Mouse (Mus musculus): Measurements from ENCODE around the gene Gm44790.
A peak's percentile ranks its signal among the peaks of the same experiment; 100 is the strongest.
"Not testable (repeated sequence)": the region's sequence is repeated elsewhere in the genome, so short reads cannot be mapped to it uniquely, and the experiment has no call there.

Gene Gm44790

DNA sequence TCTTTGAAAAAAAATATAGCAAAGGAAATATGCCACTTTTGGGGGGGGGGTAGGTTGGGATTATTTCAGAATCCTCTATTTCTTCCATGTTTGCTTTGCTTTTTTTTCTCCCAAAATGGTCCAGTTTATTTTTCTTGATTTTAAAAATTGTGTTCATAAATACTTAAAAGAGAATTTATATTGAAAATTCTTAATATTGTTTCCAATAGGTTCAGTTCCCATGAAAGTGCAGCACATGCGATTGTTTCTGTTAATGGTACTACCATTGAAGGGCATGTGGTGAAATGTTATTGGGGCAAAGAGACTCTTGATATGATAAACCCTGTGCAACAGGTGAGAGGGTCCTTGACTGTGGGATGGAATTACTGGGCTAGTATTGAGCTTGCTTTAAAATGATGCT is at the start of gene Gm44790:
Gene Gm44790 (plus strand): TSS at position 301 of the 400 bp plus-strand sequence.
- DNase-seq: no peak

DNA sequence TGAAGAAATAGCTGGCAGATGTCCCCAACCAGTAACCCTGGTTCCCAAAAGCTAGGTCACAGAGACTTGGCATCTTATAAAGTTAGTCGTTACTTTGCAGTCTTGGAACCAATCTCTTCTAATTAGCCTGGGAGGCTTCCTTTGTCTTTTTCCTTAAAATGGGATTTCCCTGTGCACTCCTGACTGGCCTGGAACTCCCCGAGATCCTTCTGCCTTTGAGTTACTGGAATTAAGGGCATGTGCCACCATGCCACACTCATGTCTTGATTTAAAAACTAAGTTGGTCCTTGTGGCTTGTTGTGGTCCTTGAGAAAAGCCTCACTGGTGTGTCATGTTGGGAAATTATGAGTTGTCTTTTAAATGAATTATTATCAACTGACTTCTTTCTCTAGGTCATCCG is 48.1 kb upstream of the Gm44790 start:
- no peak for DNase-seq

DNA sequence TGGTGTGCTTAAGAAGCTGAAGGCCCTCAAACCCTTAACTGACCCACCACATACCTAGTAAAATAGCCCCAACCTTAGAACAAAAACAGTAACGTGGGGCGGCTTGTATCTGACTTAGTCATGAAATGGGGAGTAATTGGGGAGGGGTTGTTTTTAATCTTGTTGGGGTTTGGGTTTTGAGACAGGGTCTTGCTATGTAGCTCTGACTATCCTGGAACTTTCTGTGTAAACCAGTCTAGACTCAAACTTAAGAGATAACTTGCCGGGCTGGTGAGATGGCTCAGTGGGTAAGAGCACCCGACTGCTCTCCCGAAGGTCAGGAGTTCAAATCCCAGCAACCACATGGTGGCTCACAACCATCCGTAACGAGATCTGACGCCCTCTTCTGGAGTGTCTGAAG is 46.3 kb upstream of the Gm44790 start:
- not testable (repeated sequence) for DNase-seq

DNA sequence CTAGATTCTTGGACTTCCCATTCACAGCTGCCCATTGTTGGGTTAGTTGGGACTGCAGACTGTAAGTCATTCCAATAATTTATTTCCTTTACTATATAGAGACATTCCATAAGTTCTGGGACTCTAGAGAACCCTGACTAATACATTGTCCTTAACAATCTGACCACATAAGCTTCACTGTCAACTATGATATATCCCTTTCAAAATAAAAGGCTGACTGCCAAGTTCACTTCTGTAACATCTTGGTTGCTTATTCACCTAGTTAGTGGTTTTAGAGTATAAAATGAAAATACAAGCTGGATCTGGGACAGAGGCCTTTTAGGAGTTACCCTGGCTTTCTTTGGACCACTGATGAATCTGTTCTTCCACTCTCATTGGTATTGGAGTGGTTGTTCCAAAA is 43.9 kb upstream of the Gm44790 start:
- no peak for DNase-seq

DNA sequence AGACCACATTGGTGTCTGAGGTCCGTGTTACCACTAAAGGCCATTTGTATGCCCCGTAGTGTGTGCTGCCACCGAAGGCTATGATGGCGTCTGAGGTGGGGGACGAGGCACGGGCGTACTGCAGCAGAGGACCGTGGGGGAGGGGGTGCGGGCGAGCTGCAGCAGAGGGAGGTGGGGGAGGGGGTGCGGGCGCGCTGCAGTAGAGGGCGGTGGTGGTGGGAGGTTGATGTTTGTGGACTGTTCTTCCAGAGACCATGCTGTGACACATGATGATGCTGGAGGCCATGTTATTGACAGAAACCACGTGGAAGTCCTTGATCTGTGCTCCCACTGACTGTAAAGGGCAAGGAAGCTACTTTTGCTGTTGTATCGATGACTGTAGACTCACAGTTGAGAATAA is 43.1 kb upstream of the Gm44790 start:
- peak; percentile 9 for DNase-seq

DNA sequence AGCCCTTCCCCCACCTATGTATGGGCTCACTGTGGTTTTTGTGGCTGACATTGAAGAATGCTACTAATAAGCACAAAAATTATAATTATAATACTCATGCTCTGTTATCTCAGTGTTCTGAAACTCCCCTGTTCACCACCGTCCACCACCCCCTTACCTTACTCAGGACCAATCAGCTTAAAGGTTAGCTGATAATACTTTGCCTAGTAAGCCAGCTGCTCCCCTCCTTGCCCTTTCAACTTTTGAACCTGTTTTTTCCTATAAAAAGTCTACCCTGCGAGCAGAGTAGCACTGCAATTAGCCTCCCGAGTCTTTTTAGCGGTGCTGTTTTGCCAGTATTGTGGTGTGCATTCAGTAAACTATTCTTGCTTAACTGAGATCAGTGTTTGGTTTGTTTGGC is 41.8 kb upstream of the Gm44790 start:
- no peak for DNase-seq

DNA sequence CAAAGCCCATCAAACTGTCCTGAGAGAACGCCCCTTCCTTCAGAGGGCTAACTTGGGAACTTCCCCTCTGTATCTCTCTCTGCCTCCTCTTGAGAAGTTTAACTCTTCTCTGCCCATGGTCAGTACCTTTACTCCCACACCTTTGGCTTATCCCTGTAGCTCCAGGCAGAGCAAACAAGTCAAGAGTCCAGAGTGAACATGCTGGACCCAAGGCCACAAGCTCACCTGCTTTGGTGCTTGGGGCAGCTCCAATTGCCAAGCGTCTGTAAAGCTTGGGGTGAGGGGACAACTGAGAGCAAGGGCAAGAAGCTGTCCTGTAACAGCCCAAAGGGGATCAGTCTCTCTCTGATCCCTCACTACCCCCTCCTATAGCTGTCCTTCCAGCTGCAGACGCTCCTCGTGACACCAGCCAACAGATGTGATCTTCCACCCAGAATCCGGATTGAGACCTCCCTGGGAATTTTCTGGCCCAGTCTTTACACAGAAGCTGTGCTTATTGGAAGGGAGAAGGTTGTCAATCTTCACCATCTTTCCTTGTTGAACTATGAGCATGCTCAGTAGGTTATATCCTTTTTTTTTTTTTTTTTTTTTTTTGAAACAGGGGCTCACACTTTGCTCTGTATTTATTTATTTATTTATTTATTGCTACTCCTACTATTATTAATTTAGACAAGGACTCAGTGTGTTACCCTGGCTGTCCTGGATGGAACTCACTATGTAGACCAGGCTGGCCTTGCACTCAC is 40.9 kb upstream of the Gm44790 start:
- no peak for DNase-seq

DNA sequence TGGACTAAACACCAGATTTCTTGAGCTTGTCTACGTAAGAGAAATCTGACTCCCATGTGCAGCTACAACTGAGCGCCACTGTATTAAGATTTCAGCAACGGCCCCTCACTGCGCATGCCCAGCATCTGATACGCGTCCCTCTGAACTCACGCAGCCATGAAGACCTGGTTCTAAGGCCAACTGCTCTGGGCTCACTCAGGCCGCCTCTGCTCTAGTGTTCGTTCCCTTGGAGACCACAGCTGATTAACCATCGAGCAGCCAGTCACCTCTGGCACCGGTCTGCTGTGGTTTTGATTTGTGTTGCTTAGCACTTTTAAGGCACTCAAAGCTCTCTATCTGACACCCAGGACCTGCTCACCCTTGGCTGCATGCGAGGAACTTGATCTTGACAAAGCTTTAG is 39.1 kb upstream of the Gm44790 start:
- DNase-seq: no peak

DNA sequence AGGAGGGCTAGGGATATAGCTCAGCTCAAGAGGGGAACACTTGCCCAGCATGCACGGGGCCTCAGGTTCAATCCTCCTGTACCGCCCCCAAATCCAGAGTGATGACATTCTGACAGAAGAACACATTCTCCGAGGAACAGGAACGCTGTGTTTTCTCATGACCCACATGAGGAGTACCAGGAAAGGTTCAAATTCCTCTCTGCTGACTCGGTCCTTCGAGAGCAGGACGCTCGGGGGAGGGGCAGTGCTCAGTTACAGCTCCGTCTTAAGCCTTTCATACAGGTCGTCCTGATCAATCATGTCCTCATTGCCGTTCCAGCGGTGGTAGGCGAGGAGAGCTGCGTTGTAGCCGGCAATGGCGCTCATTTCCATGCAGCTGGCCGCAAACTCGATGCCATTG is 38.0 kb upstream of the Gm44790 start:
- DNase-seq: no peak

DNA sequence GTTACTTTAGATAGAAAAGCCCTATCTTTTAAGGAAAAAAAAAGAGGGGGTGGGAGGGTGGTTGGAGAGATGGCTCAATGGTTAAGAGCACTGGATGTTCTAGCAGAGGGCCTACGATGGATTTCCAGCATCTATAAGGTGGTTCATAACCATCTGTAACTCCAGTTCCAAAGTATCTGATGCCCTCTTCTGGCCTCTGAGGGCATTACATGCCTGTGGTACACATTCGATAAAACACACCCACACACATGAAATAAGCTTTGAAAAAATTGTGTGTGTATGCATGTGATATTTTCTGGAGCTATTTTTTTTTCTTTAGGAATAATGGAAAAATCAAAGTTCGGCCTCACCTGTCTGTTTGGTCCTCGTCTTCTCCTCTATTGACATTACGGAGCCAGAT is 35.1 kb upstream of the Gm44790 start:
- DNase-seq: peak; percentile 25

DNA sequence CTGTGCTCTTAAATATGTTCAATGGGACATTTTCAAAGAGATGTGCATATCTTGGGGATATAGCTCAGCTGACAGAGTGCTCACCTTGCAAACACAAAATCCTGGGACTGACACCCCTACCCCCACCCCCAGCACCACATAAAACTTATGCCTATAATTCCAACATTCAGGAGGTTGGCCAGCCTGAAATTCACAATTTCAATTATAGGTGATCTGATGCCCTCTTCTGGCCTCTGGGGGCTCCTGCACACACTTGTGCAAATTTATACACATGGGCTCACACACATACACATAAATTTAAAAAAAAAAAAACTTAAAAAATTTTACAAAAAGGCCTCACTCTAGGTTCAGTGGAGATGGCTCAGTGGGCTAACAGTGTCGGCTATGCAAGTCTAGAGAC is 33.3 kb upstream of the Gm44790 start:
- DNase-seq: no peak

DNA sequence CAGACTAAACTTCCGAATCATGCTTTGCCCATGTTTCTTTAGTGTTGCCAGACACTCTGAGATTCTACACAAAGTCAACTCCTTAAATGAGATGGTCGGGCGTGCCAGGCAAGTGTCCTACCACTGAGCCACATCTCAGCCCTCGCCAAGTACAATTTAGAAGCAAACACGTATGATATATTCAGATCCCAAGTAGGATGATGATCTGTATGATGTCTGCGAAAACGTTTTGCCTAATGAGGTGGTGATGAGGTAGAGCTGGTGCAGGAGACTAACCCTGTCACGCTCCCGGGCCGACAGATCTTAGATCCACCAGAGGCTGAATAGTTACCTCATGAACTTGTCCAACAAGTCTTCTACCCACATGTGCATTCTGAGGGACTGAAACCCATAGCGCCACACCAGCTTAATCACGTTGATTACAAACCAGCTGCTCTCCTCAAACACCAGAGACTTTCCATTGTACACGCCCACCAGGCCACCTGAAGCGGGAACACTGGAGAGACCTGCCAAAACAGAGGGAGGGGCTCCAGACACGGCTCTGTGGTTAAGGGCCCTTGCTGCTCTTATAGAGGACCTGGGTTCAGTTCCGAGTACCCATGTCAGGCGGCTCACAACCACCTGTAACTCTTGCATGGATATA is 32.3 kb upstream of the Gm44790 start:
- DNase-seq: no peak

DNA sequence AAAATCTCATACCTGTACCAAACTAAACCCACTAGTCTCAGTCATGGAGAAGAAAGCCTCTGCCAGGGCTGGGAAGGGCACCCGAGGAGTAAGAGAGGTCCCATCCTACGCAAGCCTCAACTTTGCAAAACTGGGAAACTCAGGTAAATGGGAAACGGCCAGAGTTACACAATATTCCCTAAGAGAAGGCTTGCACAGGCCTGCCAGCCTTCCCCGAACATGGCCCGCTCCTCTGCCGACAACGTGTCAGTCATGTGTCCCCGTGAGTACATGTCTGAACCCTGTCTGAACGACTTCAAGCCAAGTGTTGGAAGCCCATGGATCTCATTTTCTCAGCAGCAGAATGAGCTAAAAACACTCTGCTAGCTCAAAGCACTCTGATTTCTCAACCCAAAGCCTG is 31.4 kb upstream of the Gm44790 start:
- no peak for DNase-seq

DNA sequence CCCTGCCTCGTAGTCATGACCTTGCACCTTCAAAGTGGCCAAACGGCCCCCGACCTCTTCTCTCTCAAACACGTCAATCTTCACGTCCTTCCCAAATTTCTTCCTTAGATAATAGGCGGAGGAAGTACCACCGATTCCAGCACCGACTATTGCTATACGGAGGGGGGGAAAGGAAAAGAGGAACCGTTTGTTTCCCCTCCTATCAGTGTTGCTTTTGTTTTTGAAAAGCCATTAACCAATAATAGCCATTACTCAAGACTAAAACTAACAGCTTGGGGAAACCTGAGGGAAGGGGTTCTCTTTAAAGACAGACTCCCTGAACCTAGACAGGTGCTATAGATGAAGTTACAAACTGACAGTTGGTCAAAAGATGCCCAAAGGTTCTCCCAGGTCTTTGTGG is 30.5 kb upstream of the Gm44790 start:
- no peak for DNase-seq

DNA sequence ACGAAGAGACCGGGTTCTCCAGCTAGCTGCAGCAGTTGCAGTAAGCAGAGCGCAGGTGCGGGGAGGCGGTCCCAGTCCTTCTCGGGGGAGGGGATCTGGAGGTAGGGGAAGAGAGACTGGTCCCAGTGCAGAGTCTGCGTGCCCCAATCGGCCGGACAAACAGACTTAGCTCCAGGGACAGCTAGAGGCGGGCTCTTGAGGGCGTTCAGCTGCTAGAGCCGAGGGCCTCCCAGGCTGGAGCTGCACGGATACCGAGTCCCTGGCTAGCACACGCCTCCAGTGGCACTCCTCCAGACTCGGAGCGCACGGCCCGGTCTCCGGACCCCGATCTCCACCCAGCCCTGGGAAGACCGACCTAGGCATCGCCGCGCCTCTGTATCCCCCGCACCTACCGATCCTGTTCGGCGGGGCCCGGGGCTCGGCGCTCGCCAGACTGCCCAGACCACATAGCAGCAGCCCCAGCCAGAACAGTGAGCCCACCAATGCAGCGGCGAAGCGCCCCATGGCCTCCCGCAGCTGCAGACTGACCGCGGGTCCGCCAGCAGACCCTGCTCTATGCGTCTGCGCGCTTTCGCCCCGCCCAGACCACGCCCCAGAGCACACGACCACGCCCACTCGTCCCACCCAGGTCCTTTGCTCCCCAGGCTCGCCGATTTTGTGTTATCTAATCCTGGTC is 29.7 kb upstream of the Gm44790 start, which contains the start of gene Pcyox1:
Gene Pcyox1 (minus strand): TSS at position 574 of the 676 bp plus-strand sequence.
- DNase-seq: peak; percentile 92

DNA sequence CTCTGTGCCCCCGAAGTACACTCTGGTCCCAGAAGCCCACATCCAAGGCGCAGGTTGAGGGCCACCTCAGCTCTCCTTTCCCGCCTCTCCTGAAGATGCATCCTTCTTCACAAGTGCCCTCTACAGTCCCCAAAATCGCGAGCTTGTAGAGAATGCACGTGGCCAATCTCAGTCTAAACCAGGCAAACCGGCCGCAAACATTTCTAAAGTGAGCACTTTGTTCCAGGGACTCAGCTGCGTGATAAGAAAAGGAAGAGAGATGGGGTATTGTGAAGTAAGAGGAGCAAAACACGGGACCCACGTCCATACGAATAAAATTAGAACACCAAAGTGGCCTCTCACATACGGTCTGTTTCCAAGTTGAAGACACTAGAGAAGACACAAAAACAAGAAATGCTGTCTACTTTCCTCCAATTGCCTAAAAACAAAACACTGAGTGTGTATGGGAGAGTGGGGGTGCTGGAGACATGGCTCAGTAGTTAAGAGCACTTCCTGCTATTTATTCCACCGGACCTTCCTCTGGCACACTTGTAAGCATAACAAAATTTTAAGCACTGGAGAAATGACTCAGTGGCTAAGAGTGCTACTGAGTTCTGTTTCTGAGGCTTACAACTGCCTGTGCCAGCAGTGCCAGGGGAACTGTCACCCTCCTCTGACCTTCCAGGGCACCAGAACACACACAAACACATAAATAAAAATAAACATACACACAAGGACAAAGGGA is 29.0 kb upstream of the Gm44790 start:
- no peak for DNase-seq

DNA sequence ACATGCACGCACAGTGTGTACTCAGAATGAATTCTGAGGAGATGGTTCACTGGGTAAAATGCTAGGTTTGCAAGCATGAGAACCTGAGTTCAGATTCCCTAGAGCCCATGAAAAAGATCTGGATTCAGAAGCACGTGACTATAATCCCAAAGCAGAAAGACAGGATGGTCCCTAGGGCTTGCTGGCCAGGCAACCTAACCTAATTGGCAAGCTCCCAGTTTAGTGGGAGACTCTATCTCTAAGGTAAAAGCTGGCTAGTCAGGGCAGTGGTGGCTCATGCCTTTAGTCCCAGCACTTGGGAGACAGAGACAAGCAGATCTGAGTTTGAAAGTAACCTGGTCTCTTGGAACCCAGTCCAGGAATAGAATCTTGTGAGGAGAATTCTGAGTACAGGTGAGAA is 27.5 kb upstream of the Gm44790 start:
- no peak for DNase-seq

DNA sequence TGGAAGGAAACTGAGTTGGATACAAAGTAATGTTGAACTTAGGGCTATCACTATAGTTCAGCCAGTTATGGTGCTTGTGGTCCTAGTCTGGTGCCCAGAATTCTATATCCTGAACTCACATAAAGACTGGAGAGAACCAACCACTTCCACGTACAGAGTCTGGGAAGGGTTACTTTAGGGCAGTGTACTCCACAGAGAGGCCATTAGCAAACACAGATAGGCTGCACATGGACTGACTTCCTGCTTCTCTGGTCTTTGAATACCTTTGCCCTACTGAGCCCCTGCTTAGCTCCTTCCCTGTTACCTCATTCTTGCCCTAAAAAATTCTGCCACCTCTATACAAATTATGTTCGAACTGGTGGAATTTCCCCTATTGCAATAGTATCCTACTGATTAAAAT is 26.5 kb upstream of the Gm44790 start:
- no peak for DNase-seq

DNA sequence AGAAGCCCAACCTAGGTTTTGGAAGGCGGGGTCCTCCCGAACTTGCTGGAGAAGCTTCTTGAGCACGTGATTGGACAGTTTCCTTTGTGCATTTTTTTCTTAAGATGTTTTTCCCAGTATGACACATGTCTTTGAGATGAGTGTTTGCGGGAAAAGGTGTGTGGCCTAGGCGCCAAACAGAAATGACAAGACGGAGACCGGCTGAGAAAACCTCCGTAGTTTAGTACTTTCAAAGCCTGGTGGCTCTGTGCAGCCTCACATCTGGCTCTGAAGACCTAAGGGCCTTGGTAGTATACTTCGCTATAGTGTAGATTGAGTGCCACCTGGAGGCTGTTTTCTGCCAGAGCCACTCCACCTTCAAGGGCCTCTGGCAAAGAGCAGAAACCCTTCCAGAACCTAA is 25.5 kb upstream of the Gm44790 start:
- peak; percentile 76 for DNase-seq

DNA sequence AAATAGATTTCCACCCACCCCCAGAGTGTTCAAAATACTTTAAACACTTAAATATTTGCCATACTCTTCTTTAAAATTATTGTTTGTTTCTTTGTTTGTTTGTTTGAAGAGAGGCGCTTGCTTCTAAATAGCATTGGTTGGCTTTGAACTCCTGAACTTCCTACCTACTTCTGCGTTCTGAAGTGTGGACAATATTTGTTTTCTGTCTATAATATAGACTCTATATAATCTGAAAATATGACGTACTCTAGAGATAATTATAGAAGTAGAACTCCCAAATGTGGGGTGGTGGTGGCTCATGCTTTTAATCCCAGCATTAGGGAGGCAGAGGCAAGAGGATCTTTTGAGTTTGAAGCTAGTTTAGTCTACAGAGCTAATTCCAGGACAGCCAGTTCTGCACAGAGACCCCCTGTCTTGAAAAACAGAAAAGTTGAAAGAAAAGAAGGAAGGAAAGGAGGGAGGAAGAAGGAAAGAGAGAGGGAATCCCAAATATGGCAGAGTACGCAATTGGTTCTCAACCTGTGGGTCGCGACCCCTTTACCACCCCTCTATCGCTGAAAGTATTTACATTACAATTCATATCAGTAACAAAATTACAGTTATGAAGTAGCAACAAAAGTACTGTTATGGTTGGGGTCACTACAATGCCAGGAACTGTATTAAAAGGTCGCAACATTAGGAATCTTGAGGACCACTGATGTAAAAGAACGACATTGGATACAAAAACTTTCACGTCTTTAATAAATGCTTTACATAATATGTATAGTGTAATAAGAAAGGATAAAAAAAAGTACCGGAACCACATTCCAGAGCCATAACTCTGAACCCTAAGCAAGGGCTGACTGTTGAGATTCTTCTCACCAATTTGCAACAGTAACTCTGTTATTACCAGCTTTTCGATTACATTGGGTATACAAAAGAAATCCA is 23.5 kb upstream of the Gm44790 start:
- no peak for DNase-seq

DNA sequence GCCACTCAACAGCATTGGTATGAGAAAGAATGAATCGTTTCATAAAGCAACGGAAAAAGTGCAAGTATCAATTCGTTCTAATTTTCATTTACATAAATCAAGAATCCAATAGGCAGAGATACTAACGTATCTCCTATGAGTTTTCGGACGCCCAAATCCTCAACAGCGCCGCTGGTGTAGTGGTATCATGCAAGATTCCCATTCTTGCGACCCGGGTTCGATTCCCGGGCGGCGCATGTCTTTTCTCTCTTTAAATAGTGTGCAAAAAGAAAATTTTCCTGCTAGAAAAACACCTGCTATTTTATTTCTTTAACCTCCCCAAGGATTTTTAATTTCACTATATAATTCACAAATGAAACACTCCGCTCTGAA is 22.7 kb upstream of the Gm44790 start:
- no peak for DNase-seq

DNA sequence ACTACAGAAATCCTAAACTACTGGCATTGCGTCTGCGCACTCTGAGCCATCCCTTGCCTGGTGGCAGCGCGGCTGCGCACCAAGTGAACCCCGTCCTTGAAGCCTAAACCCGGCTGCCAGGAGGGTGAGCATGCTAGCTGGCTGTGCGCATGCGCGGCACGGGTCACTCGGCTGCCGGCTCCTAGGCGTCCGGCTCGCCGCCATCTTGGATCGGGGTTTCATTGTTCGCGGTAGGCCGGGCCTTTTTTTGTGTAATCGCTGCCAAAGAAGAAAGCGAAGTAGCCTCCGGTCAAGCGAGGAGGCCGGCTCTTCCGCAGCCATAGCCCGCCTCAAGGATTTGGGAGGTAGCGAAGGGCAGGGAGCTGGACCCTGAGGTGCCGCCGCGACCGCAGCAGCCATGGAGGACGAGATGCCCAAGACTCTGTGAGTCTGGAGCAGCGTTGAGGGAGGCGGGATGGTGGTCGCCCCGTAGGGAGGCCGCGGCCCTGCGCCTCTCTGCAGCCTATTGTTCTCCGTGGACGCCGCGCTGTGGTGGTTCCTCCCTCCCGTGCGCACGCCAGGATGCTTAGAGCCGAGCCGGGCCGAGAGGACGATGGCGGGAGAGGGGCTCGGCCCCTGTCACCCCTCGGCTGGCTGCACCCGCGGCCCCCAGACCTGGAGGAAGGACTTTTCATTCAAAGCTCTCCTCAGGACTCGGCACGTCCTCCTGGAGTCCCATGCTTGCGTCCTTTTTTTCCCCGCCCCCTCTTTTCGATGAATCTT is 22.2 kb upstream of the Gm44790 start, which contains the start of gene Tia1:
Gene Tia1 (plus strand): TSS at position 120 of the 762 bp plus-strand sequence.
- peak; percentile 99 for DNase-seq

All from retina, postnatal 1 day (tissue).